Mouse (Mus musculus): ENCODE measurements around the gene Ttc12.

DNA sequence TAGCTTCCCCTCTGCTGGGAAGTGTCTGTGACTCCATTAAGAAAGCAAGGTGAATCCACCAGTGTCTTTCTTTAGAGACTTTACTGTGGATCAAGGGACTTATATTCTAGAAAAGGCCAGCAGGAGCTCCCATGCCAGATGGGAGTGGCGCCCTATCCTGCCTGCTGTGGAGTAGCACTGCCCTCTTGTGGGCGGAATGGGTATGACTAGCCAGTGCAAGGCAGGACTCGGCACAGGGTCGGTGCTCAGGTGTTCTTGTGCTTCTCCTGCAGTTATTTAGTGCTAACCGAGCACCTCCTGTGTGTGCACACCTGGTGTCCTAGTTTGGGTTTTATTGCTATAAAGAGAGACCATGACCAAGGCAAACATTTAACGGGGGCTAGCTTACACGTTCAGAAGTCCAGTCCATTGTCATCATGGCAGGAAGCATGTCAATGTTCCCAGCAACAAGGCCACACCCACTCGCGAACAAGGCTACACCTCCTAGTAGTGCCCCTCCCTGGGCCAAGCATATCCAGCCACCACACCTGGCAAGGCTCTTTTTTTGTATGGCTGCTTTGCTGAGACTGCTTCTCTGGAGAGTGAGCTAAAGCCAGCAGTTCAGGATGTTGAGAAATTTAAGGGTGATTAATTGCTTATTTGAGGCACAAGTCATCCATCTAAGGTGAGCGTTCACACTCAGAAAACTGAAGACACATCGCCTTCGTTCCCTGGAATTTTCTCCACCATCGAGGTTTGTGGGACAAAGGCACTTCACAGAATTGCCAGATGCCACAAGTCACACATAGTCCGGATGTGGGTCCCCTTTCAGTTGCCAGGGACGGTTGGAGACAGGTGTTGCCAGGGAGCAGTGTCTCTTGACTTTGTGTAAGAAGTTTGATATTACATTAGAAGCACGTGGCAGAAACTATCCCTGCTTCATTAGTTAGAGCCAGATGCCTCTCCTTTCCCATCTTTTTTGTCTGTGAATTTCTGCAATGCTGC is 3.2 kb upstream of the Ttc12 start:
- peak; percentile 87 for TF ChIP-seq CTCF (IDR thresholded peaks at IDR 0.05; ENCODE audit: low read depth, low read length)
- no peak for TF ChIP-seq GATA1 (IDR thresholded peaks at IDR 0.05; ENCODE audit: borderline replicate concordance, low read length)
- no peak for TF ChIP-seq TAL1 (conservative IDR thresholded peaks at IDR 0.05; ENCODE audit: low read depth, low read length)
- TF ChIP-seq POLR2AphosphoS5 (IDR thresholded peaks at IDR 0.05; ENCODE audit: insufficient replicate concordance, low read depth, low read length) = no peak
- TF ChIP-seq GATA2 (IDR thresholded peaks at IDR 0.05; ENCODE audit: borderline replicate concordance, low read depth, low read length) = no peak

Measured in G1E (cell line).